Mouse (Mus musculus): ENCODE measurements around the gene Snx22. TPM values are rescaled to one million over a fixed set of nuclear protein-coding genes. Genes with fewer than 3 reads are reported as not detected.

Gene Snx22
- polyA plus RNA-seq, 1 experiment: 13.3 TPM

DNA sequence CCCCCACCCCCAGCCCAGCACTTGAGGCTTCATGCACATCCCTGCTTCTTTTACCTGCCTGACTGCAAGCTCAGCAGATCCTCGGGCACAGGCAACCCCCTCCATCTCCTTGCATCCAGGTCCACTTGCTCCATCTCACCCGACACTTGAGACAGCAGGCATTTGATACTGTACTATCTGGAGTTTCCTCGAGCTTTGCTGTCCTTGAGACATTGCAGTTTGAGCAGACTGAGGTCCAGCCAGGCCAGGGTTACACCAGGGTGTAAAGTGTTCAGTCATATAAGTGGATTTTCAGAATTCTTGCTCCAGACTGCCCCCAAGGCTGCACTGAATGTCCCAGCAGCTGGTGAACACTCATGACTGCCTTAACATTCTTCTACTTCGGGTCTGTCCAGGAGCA lies 27.2 kb downstream of the Snx22 start:
- Histone ChIP-seq H3K27me3 (ENCODE audit: control insufficient read depth) (no peaks in the 10 kb centered on the region), H3K4me1 (ENCODE audit: control insufficient read depth) (no peaks in the 10 kb centered on the region), H3K36me3 (ENCODE audit: control insufficient read depth) (peaks cover 22% of the 10 kb centered on the region), H3K9me3 (ENCODE audit: control insufficient read depth, low read length) (no peaks in the 10 kb centered on the region), H3K4me3 (replicated peaks) (no peak overlapping the region)
- TF ChIP-seq GATA1 (IDR thresholded peaks at IDR 0.05; ENCODE audit: low read length) (no peak), TAL1 (IDR thresholded peaks at IDR 0.05; ENCODE audit: low read length) (no peak)

DNA sequence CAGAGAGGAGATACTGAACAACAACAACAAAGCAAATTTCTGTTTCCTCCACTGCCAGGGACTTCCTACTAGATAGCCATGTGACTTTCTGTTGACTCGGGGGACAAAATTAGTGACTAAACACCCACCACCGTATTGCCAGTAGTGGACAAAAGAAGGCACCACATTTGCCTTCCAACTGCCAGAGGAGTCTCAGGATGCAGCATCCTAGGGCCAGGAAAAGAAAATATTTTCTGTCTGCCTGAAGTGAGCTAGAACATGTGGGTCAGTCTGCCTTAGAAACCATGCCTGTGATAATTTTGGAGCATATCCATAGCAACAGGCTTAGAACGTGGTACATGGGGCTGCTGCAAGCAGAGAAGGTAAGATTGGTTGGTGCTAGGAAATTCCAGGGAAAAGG lies 28.7 kb downstream of the Snx22 start:
- Histone ChIP-seq H3K9me3 (ENCODE audit: control insufficient read depth, low read length) (no peaks in the 10 kb centered on the region), H3K36me3 (ENCODE audit: control insufficient read depth) (peaks cover 22% of the 10 kb centered on the region), H3K4me1 (ENCODE audit: control insufficient read depth) (no peaks in the 10 kb centered on the region), H3K4me3 (replicated peaks) (no peak overlapping the region), H3K27me3 (ENCODE audit: control insufficient read depth) (no peaks in the 10 kb centered on the region)
- TF ChIP-seq GATA1 (IDR thresholded peaks at IDR 0.05; ENCODE audit: low read length): no peak
- no peak for TF ChIP-seq TAL1 (IDR thresholded peaks at IDR 0.05; ENCODE audit: low read length)

DNA sequence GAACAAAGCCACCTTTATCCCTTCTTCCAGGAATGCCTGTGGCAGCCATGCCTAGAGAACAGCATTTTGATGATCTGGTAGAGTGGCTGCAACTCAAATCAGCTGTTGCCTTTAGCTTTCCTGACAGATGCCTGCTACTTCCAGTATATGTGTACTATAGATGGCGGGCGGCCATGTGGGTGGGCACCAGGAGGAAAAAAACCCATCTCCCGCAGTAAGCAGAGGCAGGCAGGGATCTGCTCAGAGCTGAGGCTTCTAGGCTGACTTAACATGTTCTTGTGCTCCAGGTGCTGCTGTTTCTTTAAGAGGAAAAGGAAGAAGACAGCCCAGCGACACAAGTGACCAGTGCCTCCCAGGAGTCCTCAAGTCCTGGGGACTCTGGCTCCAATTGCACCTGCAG lies 30.2 kb downstream of the Snx22 start:
- H3K4me1 ChIP-seq (ENCODE audit: control insufficient read depth): no peaks in the 10 kb centered on the region
- TF ChIP-seq GATA1 (IDR thresholded peaks at IDR 0.05; ENCODE audit: low read length) (no peak), TAL1 (IDR thresholded peaks at IDR 0.05; ENCODE audit: low read length) (no peak)
- no peaks in the 10 kb centered on the region for H3K27me3 ChIP-seq (ENCODE audit: control insufficient read depth)
- H3K9me3 ChIP-seq (ENCODE audit: control insufficient read depth, low read length): no peaks in the 10 kb centered on the region
- no peak overlapping the region for H3K4me3 ChIP-seq (replicated peaks)
- H3K36me3 ChIP-seq (ENCODE audit: control insufficient read depth): peaks cover 24% of the 10 kb centered on the region

DNA sequence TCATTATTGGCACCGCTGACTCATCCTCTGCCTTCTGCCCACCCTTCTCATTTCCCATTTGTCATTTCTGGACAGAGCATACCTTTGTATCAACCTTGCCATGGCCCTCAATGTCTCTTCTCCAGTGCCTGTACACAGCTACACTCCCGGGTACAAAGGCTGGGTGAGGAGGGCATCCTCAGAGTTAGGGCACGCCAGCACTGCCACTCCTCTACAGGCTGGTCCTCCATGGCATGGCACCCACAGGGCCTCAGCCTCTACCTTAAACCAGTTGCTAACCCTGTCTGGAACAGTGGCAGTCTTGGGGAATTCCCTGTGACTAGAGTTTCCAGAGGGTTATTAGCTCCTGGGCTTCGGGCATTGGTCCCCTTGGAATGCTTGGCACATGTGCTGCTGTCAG lies 30.9 kb downstream of the Snx22 start:
- H3K4me3 ChIP-seq (replicated peaks): no peak overlapping the region
- TF ChIP-seq GATA1 (IDR thresholded peaks at IDR 0.05; ENCODE audit: low read length): no peak
- no peak for TF ChIP-seq TAL1 (IDR thresholded peaks at IDR 0.05; ENCODE audit: low read length)
- H3K4me1 ChIP-seq (ENCODE audit: control insufficient read depth): no peaks in the 10 kb centered on the region
- H3K9me3 ChIP-seq (ENCODE audit: control insufficient read depth, low read length): no peaks in the 10 kb centered on the region
- no peaks in the 10 kb centered on the region for H3K27me3 ChIP-seq (ENCODE audit: control insufficient read depth)
- peaks cover 24% of the 10 kb centered on the region for H3K36me3 ChIP-seq (ENCODE audit: control insufficient read depth)

- H3K36me3 ChIP-seq (ENCODE audit: control insufficient read depth): peaks cover 24% of the 10 kb centered on the region
- no peaks in the 10 kb centered on the region for H3K4me1 ChIP-seq (ENCODE audit: control insufficient read depth)
- no peaks in the 10 kb centered on the region for H3K9me3 ChIP-seq (ENCODE audit: control insufficient read depth, low read length)
- no peak overlapping the region for H3K4me3 ChIP-seq (replicated peaks)
- no peaks in the 10 kb centered on the region for H3K27me3 ChIP-seq (ENCODE audit: control insufficient read depth)
- no peak for TF ChIP-seq GATA1 (IDR thresholded peaks at IDR 0.05; ENCODE audit: low read length)
- TF ChIP-seq TAL1 (IDR thresholded peaks at IDR 0.05; ENCODE audit: low read length): no peak
These were observed 31.4 kb downstream of the Snx22 start for GRCm38 (mm10) chr9:66038082-66038481.

- peaks cover 7% of the 10 kb centered on the region for H3K36me3 ChIP-seq (ENCODE audit: control insufficient read depth)
- no peaks in the 10 kb centered on the region for H3K9me3 ChIP-seq (ENCODE audit: control insufficient read depth, low read length)
- no peaks in the 10 kb centered on the region for H3K4me1 ChIP-seq (ENCODE audit: control insufficient read depth)
- TF ChIP-seq GATA1 (IDR thresholded peaks at IDR 0.05; ENCODE audit: low read length): no peak
- no peak for TF ChIP-seq TAL1 (IDR thresholded peaks at IDR 0.05; ENCODE audit: low read length)
- H3K4me3 ChIP-seq (replicated peaks): no peak overlapping the region
- H3K27me3 ChIP-seq (ENCODE audit: control insufficient read depth): no peaks in the 10 kb centered on the region
These were observed 48.9 kb downstream of the Snx22 start for GRCm38 (mm10) chr9:66020601-66021000.

Other genes with a start within 250 kb of the Snx22 start
- gene Zfp609, start 242.2 kb downstream of the Snx22 start, polyA plus RNA-seq (2012): 0.53 and 1.2 TPM in 2 replicates
- gene Pclaf, start 179.5 kb downstream of the Snx22 start, polyA plus RNA-seq (2012): 0.32 and 0.60 TPM in 2 replicates
- 0.06 and 0.07 TPM in 2 replicates for gene Trip4, start 160.9 kb downstream of the Snx22 start, polyA plus RNA-seq (2012)
- 0.10 and 0.24 TPM in 2 replicates for gene Csnk1g1, start 160.8 kb downstream of the Snx22 start, polyA plus RNA-seq (2012)
- gene Ppib, start 9.5 kb downstream of the Snx22 start, polyA plus RNA-seq (2012): 10.8 and 12.3 TPM in 2 replicates
- gene Snx1, start 56.9 kb upstream of the Snx22 start, polyA plus RNA-seq (2012): 11.0 and 14.6 TPM in 2 replicates
- 2.5 and 3.8 TPM in 2 replicates for gene Ciao2a, start 56.9 kb upstream of the Snx22 start, polyA plus RNA-seq (2012)
- gene Dapk2, start 88.5 kb upstream of the Snx22 start, polyA plus RNA-seq (2012): 7.8 and 10.8 TPM in 2 replicates

Data from erythroblast, embryonic 14.5 days (primary cell).